Mouse (Mus musculus) adrenal gland, adult (tissue): Measurements from ENCODE around the gene Gaa.
"Not testable (repeated sequence)": the region's sequence is repeated elsewhere in the genome, so short reads cannot be mapped to it uniquely, and the experiment has no call there.

Source experiments
- DNase-seq, 2 experiments: peaks; one replicate each; pipeline ENCODE4 v3.0.0; 2022 to 2023; ENCODE audit warnings: low spot score in 1 of 2; ENCODE audit not compliant: inconsistent age in 2 of 2

The Gaa gene

DNA sequence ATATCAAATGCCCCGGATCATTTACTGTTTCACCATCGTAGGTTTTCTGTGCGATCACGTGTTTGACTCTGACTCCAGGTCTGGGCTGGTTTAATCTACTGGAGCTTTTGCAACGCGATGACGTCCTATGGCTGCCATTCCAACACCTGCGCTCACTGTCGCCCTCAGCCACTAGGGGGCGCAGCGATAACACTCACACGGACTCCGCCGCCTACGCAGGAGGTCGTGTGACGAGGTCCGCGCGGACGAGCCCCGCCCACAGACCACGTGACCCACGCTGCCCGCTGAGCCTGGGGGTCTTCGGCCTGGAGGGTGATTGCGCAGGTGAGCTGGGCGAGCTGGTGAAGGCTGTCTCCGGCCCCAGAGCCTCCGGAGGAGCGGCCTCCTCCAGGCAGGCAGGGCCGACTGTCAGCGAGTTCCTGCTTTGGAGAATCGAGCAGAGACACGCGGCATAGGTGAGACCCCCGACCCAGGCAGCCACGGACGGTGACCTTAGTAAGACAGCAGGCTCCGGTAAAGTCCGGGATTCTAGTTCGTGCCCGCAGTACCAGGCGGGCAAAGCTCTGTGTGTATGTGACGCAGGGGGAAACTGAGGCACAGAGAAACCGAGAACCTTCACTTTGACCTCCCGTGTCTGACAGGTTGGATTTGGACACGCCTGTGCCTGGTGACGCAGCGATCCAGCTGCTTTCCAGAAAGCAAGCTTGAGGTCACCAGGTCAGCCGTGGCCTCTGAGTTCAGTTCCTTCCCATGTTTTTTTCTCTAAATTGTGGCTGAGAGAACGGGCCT is at the start of gene Gaa:
Gene Gaa, plus strand, starts transcription at position 120 of the 789 bp plus-strand sequence.
- DNase-seq = peak; percentile 95 to 98

DNA sequence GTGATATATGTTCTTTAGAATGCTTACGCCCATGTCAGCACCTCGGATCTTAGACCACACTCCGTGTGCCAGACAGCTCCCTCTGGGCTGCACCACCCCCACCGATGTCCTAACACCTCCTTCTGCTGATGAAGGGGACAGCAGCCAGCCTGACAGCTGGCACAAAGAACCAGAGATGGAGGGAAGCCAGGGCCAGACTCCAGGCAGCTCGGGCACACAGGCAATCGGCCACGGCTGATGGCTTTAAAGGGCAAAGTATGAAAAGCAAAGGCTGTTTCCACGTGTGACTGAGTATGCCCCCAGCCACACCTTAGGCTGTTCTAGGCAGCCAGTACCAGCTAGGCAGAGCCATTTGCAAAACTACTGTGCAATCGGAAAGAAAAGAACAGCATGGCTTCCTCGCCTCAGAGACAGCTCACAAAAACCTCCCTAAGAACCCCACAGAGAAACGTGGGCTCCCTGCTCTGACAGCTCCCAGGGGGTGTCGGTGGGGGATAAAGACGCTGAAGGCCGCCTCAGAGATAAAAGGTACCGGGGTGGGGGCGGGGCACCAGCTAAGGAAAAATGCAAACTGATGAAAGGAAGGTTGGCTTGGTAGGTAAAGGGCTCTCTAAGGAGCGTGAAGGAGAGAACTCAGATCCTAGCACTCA is 47.7 kb upstream of the Gaa start:
- peak in 1 of 2 experiments; percentile 77 for DNase-seq

DNA sequence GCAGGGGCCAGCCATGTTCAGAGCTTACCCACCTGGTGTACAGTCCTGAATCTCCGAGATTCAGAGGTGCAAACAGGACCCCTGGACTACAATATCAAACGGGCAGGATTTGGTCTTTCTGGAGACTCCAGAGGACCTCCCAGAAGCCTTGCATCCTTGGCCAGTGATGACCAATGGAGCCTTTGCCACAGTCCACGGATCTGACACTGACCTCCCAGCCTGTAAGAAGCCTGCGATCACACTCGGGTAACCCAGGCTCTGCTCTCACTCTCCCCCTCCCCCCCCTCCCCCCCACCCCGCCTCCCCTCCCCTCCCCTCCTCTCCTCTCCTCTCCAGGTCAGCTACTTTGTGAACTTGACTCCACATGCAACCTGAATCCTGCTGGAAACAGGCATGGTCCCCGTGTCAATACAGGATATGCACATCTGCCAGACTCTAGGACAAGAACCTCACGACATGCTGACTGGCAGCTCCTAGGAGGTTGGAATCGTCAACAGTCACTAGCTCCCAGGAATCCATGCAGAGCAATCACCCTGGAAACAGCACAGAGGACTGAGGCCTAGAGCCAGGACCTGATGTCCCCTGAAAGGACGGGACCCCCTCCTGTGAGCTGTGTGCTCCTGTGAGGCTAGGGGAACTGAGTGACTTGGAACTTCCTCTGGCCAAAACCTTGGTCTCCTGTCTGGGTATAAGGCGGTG is 45.7 kb upstream of the Gaa start:
- no peak for DNase-seq

DNA sequence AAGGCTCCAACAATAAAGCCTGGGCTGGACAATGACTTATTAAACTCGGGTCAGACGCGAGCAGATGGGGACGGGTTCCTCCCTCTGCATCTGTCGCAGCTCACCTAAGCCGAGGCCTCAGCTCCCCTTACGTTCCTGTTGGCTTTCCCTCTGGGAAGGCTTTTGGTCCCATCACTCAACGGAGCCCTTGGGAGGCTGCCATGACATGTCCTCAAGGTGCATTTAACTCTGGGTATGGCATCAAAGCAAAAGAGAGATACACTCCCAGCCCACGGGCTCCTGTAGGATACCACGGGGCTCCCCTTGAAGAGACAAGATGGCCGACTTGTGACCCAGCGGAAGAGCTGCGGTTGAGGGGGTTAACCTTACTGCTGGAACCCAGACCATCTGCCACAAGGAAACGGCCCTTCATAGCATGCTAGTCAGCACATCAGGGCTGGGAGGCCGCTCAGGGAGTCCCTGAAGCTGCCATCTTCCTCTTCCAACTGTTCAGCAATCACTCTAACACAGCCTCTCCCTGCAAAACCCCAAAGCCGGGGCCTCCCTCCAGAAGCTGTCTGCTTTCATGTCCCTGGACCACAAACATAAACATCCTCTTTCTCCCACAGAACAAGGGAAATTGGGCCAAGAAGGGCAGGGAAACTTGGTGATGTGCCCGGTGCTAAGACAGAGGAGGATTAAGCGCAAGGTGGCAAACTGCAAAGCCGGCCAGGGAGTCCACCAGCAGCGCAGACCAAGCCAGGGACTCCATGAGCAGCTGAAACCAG is 44.4 kb upstream of the Gaa start:
- DNase-seq = no peak

- DNase-seq = no peak
Measured at GRCm38 (mm10) chr11:119224926-119225325, 42.8 kb upstream of the Gaa start.

DNA sequence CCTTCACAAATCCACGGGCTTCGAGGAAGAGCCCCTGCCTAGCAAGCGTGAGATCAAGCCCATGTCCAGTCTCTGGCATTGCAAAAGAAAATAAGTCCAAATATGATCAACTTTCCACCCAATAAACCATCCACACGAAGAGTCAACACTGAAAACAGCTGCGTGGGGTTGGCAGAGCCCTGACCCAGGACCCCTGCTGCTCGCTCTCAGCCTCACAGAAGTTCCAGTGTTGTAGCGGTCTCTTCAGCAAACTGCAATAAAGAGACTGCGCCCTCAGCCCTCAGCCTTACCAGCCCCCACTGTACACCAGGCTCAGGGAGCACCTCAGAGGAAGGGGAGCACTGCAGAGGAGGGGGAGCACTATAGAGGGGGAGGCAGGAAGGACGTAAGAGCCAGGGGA is 42.1 kb upstream of the Gaa start:
- no peak for DNase-seq

DNA sequence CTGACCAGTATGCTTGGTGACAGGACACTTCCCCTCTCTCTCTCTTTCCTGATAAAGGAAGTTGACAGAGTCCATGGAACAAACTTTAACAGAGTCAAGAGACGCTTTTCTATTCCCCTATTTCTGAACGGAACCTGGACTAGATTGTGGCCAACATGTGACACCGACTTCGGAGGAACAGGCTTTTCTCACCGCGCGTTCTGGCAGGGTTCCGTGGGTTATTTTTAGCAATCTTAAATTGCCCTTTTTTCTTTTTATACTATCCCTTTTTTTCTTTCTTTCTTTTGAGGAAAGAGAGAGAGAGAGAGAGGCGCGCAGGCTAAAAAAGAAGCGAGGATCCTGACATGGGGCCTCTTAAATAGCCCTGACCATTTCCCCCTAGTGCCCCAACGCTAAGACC is 40.1 kb upstream of the Gaa start:
- peak in 1 of 2 experiments; percentile 52 for DNase-seq

DNA sequence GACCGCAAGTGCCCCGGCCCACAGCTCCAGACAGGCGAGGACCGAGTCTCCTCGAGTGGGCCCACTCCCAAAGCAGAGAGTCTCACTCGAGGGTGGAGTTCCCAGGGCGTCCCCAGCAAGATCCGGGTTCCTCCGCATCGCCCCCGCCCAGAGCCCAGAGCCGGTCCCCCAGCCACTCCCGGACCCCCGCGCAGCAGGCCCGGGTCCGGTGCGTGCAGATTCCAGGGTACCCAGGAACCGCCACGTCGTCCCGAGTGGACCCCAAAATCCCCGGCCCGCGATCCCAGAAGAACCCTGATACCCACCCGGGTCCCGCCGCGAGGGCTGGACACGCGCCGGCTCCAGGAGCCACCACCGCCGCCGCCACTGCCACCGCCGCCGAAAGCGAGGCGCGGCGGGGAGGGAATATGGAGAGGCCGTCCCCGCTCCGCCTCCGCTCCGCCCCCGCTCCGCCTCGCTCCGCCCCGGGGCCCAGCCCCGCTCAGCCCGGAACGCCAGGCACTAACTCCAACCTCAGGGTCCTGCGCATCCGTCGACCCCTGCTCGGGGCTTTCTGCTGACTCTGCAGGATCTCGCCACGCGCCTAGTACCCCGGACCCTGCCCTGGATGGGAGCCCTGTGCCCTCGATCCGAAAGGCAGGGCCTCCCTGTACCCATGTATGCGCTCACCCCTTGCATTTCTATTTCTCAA is 39.5 kb upstream of the Gaa start, which contains the start of the genes Tbc1d16 and Ccdc40:
Gene Tbc1d16, minus strand, starts transcription at position 409 of the 691 bp plus-strand sequence.
Gene Ccdc40, plus strand, starts transcription at position 482 of the 691 bp plus-strand sequence.
- DNase-seq = peak; percentile 76 to 89

GRCm38 (mm10) chr11:119228846-119229626 is 38.7 kb upstream of the Gaa start:
- peak; percentile 65 to 81 for DNase-seq

GRCm38 (mm10) chr11:119234770-119235169 is 32.9 kb upstream of the Gaa start:
- no peak for DNase-seq

- peak; percentile 47 to 81 for DNase-seq
Measured at GRCm38 (mm10) chr11:119235596-119235995, 32.1 kb upstream of the Gaa start.

GRCm38 (mm10) chr11:119236354-119236753 is 31.3 kb upstream of the Gaa start:
- no peak for DNase-seq

DNA sequence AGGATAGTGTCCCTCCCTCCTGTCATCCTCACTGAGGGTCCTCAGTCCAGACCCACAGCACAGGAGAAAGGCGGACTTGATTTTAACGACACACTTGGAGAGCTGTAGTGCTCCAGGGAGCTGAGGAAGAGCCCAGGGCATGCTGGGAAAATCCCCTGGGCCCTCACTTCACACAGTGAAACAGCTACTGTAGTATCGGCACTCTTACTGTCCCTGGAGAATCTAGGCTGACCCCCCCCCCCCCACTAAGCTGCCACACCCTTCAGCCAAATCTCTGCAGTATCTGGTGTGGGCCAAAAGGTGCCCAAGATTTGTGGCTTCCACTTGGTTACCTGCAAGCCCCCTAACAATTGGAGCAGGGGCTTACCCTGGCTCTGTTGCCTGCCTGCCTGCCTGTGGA is 30.7 kb upstream of the Gaa start:
- DNase-seq = no peak

DNA sequence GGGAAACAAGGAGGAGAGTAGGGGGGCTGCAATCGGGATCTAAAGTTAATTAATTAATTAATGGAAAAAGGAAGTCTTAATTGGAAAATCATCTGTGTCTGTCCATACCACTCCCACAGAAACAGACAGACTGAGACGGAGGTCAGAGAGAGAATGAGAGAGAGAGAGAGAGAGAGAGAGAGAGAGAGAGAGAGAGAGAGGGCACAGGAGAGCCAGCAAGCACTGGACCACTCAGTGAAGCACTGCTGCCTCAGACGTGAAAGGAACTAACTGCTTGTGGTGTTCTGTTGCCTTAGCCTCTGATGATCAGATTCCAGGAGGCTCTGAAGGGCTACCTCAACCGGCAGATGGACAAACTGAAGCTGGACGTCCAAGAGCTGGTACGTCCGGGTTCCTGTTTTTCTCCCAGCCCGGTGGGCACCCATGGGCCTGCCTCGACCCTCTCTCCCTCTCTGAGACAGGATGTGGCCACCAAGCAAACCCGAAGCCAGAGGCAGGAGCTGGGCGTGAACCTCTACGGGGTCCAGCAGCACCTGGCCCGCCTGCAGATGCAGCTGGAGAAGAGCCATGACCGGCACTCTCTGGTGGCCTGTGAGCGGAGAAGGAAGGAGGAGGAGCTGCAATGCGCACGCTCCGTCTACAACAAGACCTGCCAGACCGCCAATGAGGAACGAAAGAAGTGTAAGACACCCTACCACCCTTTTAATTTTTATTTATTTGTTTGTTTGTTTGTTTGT is 30.0 kb upstream of the Gaa start:
- peak; percentile 37 to 65 for DNase-seq

DNA sequence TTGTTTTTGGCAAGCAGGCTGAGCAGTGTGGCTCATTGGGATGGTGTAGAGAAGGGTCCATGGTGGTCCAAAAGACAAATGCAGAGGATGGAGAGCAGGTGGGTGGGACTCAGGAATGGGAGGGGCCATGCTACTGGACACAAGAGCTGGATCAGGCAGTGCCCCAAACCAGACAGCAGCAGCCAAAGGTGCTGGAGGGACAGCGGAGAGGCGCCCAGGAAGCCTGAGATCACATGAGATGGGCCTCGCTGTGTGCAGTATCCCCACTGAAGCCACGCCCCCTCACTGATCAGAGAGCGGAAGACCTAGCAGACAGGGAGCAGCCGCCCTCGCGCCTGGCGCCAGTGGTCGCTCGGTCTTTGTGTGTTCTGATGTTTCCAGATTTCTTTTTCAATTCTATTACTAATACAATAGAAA is 29.4 kb upstream of the Gaa start:
- peak; percentile 67 to 78 for DNase-seq

DNA sequence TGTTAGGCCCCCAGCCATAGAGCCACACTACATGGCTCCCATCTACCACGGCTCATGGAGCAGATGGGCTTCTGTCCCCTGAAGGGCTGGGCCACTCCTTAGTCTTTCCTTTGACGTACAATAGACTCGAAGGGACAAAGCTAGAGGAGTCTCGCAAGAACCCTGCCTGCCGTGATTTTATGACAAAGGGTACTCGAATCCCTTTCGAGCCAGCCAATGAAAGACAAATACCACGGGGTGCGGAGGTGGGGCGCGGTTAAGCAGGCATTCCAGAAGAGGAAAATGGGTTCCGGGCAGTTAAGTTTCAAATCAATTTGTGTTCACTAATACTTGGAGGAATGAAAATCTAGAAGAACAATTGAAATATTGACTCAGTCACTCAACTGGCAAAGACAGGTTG is 28.2 kb upstream of the Gaa start:
- no peak for DNase-seq

- DNase-seq = not testable (repeated sequence)
Measured at GRCm38 (mm10) chr11:119245543-119245942, 22.1 kb upstream of the Gaa start.

- DNase-seq = peak; percentile 39 to 88
Measured at GRCm38 (mm10) chr11:119249011-119249410, 18.7 kb upstream of the Gaa start.

- DNase-seq = no peak
Measured at GRCm38 (mm10) chr11:119250998-119251397, 16.7 kb upstream of the Gaa start.
